Mouse (Mus musculus) 416B (cell line): ENCODE data around the gene Gse1.

Source experiments
- DNase-seq: peaks from one replicate; pipeline ENCODE4 v3.0.0; 2011; ENCODE audit warnings: low read depth

Gene Gse1

GRCm38 (mm10) chr8:120243222-120243621 lies 15.0 kb downstream of the Gse1 start:
- DNase-seq: no peak

- no peak for DNase-seq
These were observed 15.7 kb downstream of the Gse1 start for GRCm38 (mm10) chr8:120243916-120244451.

DNA sequence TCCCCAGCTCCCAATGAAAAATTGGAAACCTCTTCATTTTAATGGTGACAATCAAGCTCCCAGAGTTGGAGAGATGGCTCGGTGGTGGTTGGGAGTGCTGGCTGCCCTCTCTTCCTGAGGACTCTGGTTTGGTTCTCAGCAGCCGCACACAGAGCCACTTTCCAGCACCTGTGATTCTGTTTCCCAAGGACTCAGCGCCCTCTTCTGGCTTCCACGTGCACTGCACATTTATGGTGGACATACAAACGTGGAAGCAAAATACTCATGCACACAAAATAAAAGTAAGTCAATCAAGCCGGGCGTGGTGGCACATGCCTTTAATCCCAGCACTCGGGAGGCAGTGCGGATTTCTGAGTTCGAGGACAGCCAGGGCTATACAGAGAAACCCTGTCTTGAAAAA lies 16.3 kb downstream of the Gse1 start:
- peak; percentile 17 for DNase-seq

- no peak for DNase-seq
These were observed 19.4 kb downstream of the Gse1 start for GRCm38 (mm10) chr8:120247618-120248017.

DNA sequence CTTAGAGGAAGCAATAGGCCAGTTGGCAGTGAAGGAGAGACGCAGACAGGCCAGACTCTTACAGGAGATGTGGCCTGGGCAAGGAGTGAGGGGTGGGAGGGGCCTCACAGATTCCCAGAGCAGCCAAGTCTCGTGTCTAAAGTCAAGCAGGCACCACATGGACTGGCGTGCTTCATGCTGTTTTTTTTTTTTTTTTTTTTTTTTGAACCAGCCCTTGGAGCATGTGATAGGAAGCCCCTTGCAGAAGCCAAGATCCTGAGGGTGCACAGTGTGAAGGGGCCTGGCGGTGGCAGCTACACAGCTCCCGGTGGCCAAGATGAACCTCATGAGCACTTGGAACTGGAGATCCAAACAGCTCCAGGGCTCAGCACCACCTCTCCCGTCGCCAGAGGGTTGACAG lies 19.8 kb downstream of the Gse1 start:
- DNase-seq: no peak

- DNase-seq: no peak
These were observed 20.2 kb downstream of the Gse1 start for GRCm38 (mm10) chr8:120248451-120248850.

- DNase-seq: no peak
These were observed 21.6 kb downstream of the Gse1 start for GRCm38 (mm10) chr8:120249800-120250336.

DNA sequence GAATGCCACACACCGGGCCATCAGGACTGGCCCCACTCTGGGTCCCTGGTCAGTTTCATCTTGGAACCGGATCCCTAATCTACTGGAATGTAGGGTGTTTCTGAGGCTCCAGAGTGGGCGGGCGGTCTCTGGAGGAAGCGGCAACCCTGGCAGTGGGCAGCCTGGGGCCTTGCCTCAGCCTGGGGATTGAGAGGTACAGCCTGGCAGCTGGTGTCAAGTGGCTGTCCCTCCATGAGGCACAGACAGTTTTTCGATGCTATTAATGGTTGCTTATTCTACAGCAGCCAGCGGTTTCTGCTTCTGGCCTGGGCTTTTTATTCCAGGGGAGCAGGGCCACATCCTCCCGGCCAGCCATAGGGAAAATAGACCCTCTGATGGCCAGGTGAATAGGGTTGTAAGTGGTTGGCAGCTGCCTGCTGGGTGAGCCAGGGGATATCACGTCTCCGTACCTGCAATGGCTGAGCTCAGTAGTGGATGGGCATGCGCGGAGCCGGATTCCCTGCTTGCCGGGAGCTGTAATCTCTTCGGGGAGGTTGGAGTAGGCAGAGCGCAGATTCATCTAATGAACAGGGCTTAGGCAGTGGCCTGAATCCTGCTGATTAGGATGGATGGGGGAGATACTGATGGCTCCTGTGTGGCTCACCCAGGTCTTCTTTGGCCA lies 22.6 kb downstream of the Gse1 start:
- DNase-seq: no peak

DNA sequence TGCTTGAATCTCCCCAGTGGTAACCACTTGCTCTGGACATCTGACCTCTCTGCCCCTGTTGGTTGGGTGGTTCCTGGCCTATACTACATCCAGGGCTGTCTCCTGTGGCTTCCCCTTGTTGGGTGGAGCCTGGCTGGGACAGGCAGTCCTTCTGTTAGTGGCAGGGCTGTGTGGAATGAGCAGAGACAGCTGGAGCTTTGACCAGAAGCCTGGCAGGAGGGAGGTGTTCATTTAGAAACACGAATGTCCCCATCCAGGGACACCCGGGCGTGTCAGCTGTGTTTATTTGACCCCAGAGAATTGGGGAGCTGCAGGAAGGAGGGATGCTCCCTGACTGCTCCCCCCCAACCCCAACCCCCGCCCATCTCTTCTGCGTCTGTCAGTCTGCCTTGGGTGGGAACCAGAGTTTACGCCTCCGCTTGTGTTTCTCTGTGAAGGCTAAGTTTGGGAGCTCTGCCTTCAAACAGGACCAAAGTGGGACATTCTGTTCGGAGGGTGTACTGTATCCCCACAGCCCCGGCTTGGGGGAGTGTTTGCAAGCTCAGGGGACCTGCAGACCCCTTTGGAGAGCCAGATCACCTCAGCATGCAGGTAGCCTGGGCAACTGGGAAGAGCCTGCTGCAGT lies 23.3 kb downstream of the Gse1 start:
- DNase-seq: no peak

- no peak for DNase-seq
These were observed 25.4 kb downstream of the Gse1 start for GRCm38 (mm10) chr8:120253626-120254025.

GRCm38 (mm10) chr8:120255406-120255987 lies 27.2 kb downstream of the Gse1 start:
- DNase-seq: no peak

- no peak for DNase-seq
These were observed 28.7 kb downstream of the Gse1 start for GRCm38 (mm10) chr8:120256958-120257357.

GRCm38 (mm10) chr8:120259206-120259605 lies 30.9 kb downstream of the Gse1 start:
- DNase-seq: no peak

GRCm38 (mm10) chr8:120260677-120261076 lies 32.4 kb downstream of the Gse1 start:
- DNase-seq: no peak

- no peak for DNase-seq
These were observed 33.3 kb downstream of the Gse1 start for GRCm38 (mm10) chr8:120261338-120262120.

DNA sequence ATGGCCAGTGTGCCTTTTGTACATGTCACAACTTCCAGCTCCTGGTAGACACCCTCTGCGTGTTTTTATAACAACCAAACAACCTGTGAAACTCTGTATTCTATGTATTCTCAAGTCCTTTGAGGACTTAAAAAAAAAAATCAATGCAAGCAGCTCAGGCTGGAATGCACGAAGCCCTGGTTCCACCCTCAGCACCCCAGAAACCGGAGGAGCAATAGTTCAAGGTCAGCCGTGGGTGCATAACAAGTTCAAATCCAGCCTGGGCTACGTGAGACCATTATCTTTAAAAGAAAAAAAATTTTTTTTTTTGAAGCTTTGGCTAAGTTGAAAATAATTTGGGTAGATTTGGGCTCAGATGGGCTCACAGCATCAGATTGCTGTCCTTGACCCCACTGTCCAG lies 35.6 kb downstream of the Gse1 start:
- no peak for DNase-seq

GRCm38 (mm10) chr8:120264388-120264943 lies 36.2 kb downstream of the Gse1 start:
- no peak for DNase-seq

DNA sequence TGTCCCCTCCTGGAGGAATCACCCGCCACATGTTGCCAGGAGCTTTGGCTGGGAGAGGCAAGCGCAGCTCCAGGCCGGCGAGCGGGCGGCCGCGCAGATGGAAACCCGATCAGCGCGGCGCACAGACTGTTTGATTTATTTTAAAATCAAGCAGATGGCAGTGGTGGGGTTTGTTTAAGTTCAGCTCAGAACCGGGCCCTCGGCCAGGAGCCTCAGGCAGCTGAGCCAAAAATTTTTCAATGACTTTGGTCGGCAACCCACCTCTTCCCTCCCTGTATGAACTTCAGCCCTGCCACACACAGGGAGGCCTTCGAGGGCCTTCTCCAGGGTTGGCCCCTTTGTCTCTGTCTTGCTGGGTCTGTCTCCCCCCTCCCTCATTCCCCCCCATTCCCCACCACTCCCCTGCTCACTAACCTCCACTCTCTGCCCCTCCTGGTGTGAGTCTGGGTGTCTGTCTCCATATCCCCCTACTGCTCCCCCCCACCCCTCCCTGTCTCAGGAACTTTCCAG lies 36.7 kb downstream of the Gse1 start:
- no peak for DNase-seq

- no peak for DNase-seq
These were observed 37.2 kb downstream of the Gse1 start for GRCm38 (mm10) chr8:120265471-120265870.

DNA sequence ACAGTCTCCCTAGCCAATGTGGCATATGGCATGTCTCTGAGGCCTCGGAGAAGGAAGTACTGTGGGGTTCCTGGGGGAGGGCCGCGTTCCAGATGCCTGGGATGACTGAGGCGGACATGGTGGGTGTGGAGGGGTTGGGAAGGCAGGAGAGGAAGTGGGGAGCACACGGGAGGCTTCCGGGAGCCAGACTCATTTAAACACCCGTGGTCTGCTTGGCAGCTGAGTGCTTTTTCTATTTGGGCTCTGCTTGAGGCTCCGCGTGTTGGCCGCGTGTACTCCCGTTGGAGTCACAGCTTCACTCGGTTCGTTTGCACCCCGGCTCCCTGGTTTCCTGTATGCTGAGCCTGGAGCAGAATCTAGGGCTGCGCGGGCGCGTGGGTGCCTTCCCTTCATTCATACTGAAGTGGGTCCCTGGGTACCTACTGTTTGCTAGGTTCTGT lies 40.3 kb downstream of the Gse1 start:
- DNase-seq: no peak

DNA sequence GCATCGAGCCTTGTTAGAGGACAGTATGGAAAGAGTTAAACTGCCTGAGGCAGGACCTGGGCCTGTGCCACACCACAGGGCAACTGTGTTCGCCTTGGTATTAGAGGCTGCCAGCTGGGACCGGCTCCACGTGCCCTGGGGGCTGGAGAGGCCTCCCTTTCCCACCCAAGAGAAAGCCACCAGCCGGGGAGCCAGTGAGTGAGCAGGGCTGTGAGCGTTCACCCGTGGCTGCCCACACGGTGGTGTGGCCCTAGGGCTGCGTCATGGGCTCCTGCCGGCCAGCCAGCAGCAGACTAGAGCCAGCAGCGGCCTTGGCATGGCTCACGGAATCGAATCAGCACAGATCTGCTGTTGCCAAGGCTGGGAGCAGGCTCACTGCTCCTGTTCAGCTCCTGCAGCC lies 42.2 kb downstream of the Gse1 start:
- no peak for DNase-seq

DNA sequence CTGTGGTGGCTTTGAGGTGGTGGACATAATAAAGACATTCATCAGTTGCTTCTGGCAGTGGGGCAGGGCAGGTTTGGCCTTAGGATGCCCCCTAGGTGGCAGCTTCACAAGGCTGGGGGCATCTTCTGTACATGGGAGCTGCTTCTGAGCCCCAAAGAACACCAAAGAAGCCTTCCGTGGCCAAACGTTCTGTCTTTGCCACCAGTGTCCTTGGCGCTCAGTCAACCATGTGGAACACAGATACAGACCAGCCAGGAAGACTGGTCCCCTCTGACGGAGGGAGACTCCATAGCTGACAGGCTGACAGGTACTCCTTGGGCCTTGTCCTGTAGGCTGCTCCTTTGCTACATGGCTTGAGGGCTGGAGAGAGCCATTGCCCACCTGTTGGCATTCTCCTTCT lies 45.2 kb downstream of the Gse1 start:
- DNase-seq: no peak
